Mouse (Mus musculus) lung, adult 18-20 months (tissue): ENCODE results near the gene Mterf4.

Experiments
- DNase-seq, 2 experiments: peaks; one replicate each; pipeline ENCODE4 v3.0.0; 2022; ENCODE audit warnings: mixed read lengths in 2 of 2

The Mterf4 gene

GRCm38 (mm10) chr1:93257560-93257959, 48.2 kb downstream of the Mterf4 start:
- DNase-seq: no peak

- DNase-seq: no peak
Observed at GRCm38 (mm10) chr1:93255761-93256160, 50.0 kb downstream of the Mterf4 start.

GRCm38 (mm10) chr1:93252586-93252985, 53.1 kb downstream of the Mterf4 start:
- peak in 1 of 2 experiments; percentile 27 for DNase-seq
